Mouse (Mus musculus) embryonic facial prominence, embryonic 13.5 days (tissue): ENCODE measurements around the gene Ltbp4. TPM values are rescaled to one million over a fixed set of nuclear protein-coding genes. Genes with fewer than 3 reads are reported as not detected.

Experiments
- ATAC-seq: fragments of 200-750 bp; cut with Nextera tagmentation; 2 replicates; pipeline ENCODE4 v1.8.0; 2017; ENCODE audit warnings: low read depth; ENCODE audit not compliant: insufficient number of reproducible peaks, insufficient read depth, low FRiP score, low TSS enrichment
- H3K27ac ChIP-seq: fragments of 300-500 bp; sonication (generic); 2 replicates; pipeline ENCODE4 v1.5.1; 2015; ENCODE audit warnings: moderate library complexity, mild to moderate bottlenecking, inconsistent platforms
- H3K27me3 ChIP-seq: fragments of 300-500 bp; sonication (generic); 2 replicates; pipeline ENCODE4 v1.6.1; 2015; ENCODE audit warnings: mild to moderate bottlenecking, inconsistent platforms
- H3K36me3 ChIP-seq: fragments of 300-500 bp; sonication (generic); 2 replicates; pipeline ENCODE4 v1.6.1; 2015; ENCODE audit warnings: mild to moderate bottlenecking, inconsistent platforms
- H3K4me1 ChIP-seq: fragments of 300-500 bp; sonication (generic); 2 replicates; pipeline ENCODE4 v1.6.1; 2015; ENCODE audit warnings: inconsistent platforms
- H3K4me2 ChIP-seq: fragments of 300-500 bp; sonication (generic); 2 replicates; pipeline ENCODE4 v1.6.1; 2015; ENCODE audit warnings: moderate library complexity, mild to moderate bottlenecking, inconsistent platforms
- H3K4me3 ChIP-seq: fragments of 300-500 bp; sonication (generic); 2 replicates; pipeline ENCODE4 v1.5.1; 2015; ENCODE audit warnings: mild to moderate bottlenecking, inconsistent platforms
- H3K9ac ChIP-seq: fragments of 300-500 bp; sonication (generic); 2 replicates; pipeline ENCODE4 v1.6.1; 2015; ENCODE audit warnings: mild to moderate bottlenecking, inconsistent platforms
- H3K9me3 ChIP-seq: fragments of 300-500 bp; sonication (generic); 2 replicates; pipeline ENCODE4 v1.6.1; 2016; ENCODE audit warnings: inconsistent platforms
- WGBS: fragments of 180-500 bp; shearing (Covaris S2); methylation state at CpG from one replicate; pipeline ENCODE4 v1.1.7; 2015; ENCODE audit warnings: mixed read lengths; 5-methylcytosine and 5-hydroxymethylcytosine counted together
- polyA plus RNA-seq: library from polyadenylated mRNA; unstranded; fragments of >200 nt; fragmentation: Nextera tagmentation; extraction: Ambion mirVana; gene quantifications from 2 replicates; pipeline ENCODE4 v1.2.1, GENCODE M21; 2015

Ltbp4 gene
- polyA plus RNA-seq, 1 experiment from 2014 or later: 32.0 TPM

- H3K27ac ChIP-seq: no peak overlapping the region
- H3K4me2 ChIP-seq: no peak overlapping the region
- no peak for ATAC-seq
- no peak overlapping the region for H3K4me3 ChIP-seq
- H3K9ac ChIP-seq: no peak overlapping the region
- no peaks in the 10 kb centered on the region for H3K36me3 ChIP-seq
- H3K4me1 ChIP-seq: 0 out of 2 replicates have a peak, but pooled peaks cover 4% of the 10 kb centered on the region
- no peaks in the 10 kb centered on the region for H3K27me3 ChIP-seq
- WGBS: 79% methylated on average over 16 of the region's 16 CpGs
- no peaks in the 10 kb centered on the region for H3K9me3 ChIP-seq
These were observed 39.4 kb downstream of the Ltbp4 start for GRCm38 (mm10) chr7:27298033-27298610.

DNA sequence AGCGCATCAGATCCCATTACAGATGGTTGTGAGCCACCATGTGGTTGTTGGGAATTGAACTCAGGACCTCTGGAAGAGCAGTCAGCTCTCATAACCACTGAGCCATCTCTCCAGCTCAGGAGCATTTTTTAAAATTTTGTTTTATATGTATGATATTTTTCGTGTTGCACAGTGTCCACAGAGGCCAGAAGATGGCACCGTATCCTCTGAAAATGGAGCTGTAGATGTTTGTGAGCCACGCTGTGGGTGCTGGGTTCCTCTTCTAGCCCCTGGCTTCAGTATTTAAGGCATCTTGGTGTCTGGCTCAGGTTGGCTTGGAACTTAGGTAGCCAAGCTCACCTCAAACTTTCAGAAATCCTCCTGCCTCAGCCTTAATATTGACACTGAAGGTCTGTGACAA is 41.0 kb downstream of the Ltbp4 start:
- no peak overlapping the region for H3K27ac ChIP-seq
- H3K36me3 ChIP-seq: no peaks in the 10 kb centered on the region
- H3K9me3 ChIP-seq: no peaks in the 10 kb centered on the region
- no peak overlapping the region for H3K4me3 ChIP-seq
- no peak for ATAC-seq
- WGBS: 92% methylated on average over 4 of the region's 4 CpGs
- no peak overlapping the region for H3K4me2 ChIP-seq
- H3K9ac ChIP-seq: no peak overlapping the region
- H3K27me3 ChIP-seq: no peaks in the 10 kb centered on the region
- H3K4me1 ChIP-seq: peaks cover 8% of the 10 kb centered on the region; the same call in 1 of the 2 replicates

- H3K4me1 ChIP-seq: peaks cover 10% of the 10 kb centered on the region; the same call in 1 of the 2 replicates
- no peak overlapping the region for H3K4me3 ChIP-seq
- H3K27ac ChIP-seq: no peak overlapping the region
- H3K36me3 ChIP-seq: no peaks in the 10 kb centered on the region
- ATAC-seq: no peak
- H3K9me3 ChIP-seq: no peaks in the 10 kb centered on the region
- H3K9ac ChIP-seq: no peak overlapping the region
- WGBS: 84% methylated on average over 4 of the region's 4 CpGs
- no peak overlapping the region for H3K4me2 ChIP-seq
- no peaks in the 10 kb centered on the region for H3K27me3 ChIP-seq
These were observed 41.5 kb downstream of the Ltbp4 start for GRCm38 (mm10) chr7:27295956-27296355.

- H3K36me3 ChIP-seq: no peaks in the 10 kb centered on the region
- no peaks in the 10 kb centered on the region for H3K27me3 ChIP-seq
- ATAC-seq: no peak
- no peaks in the 10 kb centered on the region for H3K9me3 ChIP-seq
- H3K9ac ChIP-seq: no peak overlapping the region
- H3K4me2 ChIP-seq: no peak overlapping the region
- peaks cover 6% of the 10 kb centered on the region; the same call in 1 of the 2 replicates for H3K4me1 ChIP-seq
- no peak overlapping the region for H3K4me3 ChIP-seq
- peak overlapping the region; percentile 41; the same call in 1 of the 2 replicates for H3K27ac ChIP-seq
- WGBS: 52% methylated on average over 12 of the region's 12 CpGs
These were observed 45.6 kb downstream of the Ltbp4 start for GRCm38 (mm10) chr7:27291795-27292466.

DNA sequence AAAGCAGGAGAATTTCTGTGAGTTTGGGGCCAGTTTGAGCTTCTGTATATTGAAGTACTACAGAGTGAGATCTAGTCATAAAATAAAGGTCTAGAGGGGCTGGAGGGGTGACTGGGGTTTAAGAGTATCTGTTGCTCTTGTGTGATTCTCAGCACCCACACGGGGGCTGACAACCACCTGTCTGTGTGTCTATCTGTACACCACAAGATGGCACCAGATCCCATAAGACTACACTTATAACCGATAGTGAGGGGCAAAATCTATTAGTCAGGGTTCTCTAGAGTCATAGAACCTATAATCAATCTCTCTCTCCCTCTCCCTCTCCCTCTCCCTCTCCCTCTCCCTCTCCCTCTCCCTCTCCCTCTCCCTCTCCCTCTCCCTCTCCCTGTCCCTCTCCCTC is 46.9 kb downstream of the Ltbp4 start:
- no peak overlapping the region for H3K4me3 ChIP-seq
- 58% methylated on average over 2 of the region's 2 CpGs for WGBS
- no peak overlapping the region for H3K9ac ChIP-seq
- no peaks in the 10 kb centered on the region for H3K27me3 ChIP-seq
- no peaks in the 10 kb centered on the region for H3K9me3 ChIP-seq
- H3K4me2 ChIP-seq: no peak overlapping the region
- no peak overlapping the region for H3K27ac ChIP-seq
- H3K4me1 ChIP-seq: peaks cover 6% of the 10 kb centered on the region; the same call in 1 of the 2 replicates
- no peak for ATAC-seq
- H3K36me3 ChIP-seq: no peaks in the 10 kb centered on the region

GRCm38 (mm10) chr7:27288732-27289131 is 48.8 kb downstream of the Ltbp4 start:
- H3K27me3 ChIP-seq: peaks cover 9% of the 10 kb centered on the region
- no peak overlapping the region for H3K9ac ChIP-seq
- H3K4me1 ChIP-seq: peaks cover 12% of the 10 kb centered on the region; the same call in 1 of the 2 replicates
- no peak for ATAC-seq
- H3K4me3 ChIP-seq: no peak overlapping the region
- WGBS: 89% methylated on average over 7 of the region's 7 CpGs
- H3K27ac ChIP-seq: no peak overlapping the region
- H3K36me3 ChIP-seq: no peaks in the 10 kb centered on the region
- H3K9me3 ChIP-seq: no peaks in the 10 kb centered on the region
- H3K4me2 ChIP-seq: no peak overlapping the region

GRCm38 (mm10) chr7:27285698-27286066 is 51.8 kb downstream of the Ltbp4 start:
- 5% methylated on average over 8 of the region's 8 CpGs for WGBS
- ATAC-seq: peak; percentile 74
- Histone ChIP-seq H3K4me1 (0 out of 2 replicates have a peak, but pooled peaks cover 6% of the 10 kb centered on the region), H3K9me3 (no peaks in the 10 kb centered on the region), H3K27ac (no peak overlapping the region), H3K9ac (no peak overlapping the region), H3K4me2 (peak overlapping the region; percentile 47), H3K4me3 (no peak overlapping the region), H3K36me3 (peaks cover 21% of the 10 kb centered on the region), H3K27me3 (peaks cover 9% of the 10 kb centered on the region)

DNA sequence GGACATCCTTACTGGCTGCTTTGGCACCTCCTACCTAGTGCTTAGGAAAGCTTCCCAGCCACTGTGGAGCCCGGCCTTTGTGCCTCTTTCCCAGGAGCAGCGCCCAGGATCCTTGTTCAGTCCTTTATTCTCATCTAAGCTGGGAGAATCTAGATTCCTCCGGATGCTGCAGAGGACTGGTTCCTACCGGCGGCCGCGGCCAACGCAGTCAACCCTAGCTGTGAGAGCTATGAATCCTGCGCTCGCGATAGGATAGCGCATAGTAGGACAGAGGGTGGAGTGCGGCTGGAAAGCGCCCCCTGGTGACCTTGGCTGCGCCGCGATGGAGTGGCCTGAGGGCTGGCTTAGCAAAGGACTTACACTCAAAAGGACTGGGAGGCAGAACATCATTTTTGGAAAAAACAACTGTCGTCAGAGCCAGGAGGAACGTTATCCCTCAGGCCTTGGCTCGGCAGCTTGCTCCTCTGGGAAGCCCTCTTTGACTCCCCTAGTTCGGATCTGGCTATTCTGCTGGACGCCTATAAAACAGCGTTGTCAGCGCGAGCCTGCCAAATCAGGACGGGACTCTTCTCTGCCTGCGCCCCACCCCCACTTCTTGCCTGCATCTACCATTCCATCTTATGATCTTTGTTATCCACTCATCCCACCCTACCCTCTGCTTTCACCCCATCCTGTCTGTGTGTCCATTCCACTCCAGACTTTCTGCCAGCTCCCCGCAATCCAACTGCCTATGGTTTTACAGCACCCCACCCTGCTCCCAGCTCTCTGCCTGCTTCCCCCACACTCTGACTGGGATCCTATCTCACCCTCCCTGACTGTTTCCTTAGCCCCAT is 52.4 kb downstream of the Ltbp4 start:
- H3K27ac ChIP-seq: no peak overlapping the region
- under 1% methylated on average over 28 of the region's 28 CpGs for WGBS
- H3K27me3 ChIP-seq: peaks cover 9% of the 10 kb centered on the region
- ATAC-seq: peak; percentile 76
- H3K4me3 ChIP-seq: no peak overlapping the region; the same call in 1 of the 2 replicates
- no peak overlapping the region for H3K9ac ChIP-seq
- peaks cover 26% of the 10 kb centered on the region for H3K36me3 ChIP-seq
- H3K4me2 ChIP-seq: peak overlapping the region; percentile 47
- H3K9me3 ChIP-seq: no peaks in the 10 kb centered on the region
- H3K4me1 ChIP-seq: 0 out of 2 replicates have a peak, but pooled peaks cover 6% of the 10 kb centered on the region

GRCm38 (mm10) chr7:27282225-27282624 is 55.3 kb downstream of the Ltbp4 start:
- Histone ChIP-seq H3K36me3 (peaks cover 55% of the 10 kb centered on the region), H3K27ac (no peak overlapping the region), H3K4me1 (0 out of 2 replicates have a peak, but pooled peaks cover 6% of the 10 kb centered on the region), H3K9me3 (no peaks in the 10 kb centered on the region), H3K27me3 (peaks cover 9% of the 10 kb centered on the region), H3K4me3 (no peak overlapping the region), H3K4me2 (no peak overlapping the region), H3K9ac (no peak overlapping the region)
- WGBS: 54% methylated on average over 4 of the region's 4 CpGs
- ATAC-seq: no peak

GRCm38 (mm10) chr7:27281717-27282116 is 55.8 kb downstream of the Ltbp4 start:
- Histone ChIP-seq H3K4me1 (0 out of 2 replicates have a peak, but pooled peaks cover 6% of the 10 kb centered on the region), H3K27ac (no peak overlapping the region), H3K4me3 (no peak overlapping the region), H3K36me3 (peaks cover 60% of the 10 kb centered on the region), H3K4me2 (no peak overlapping the region), H3K27me3 (peaks cover 9% of the 10 kb centered on the region), H3K9ac (no peak overlapping the region), H3K9me3 (no peaks in the 10 kb centered on the region)
- ATAC-seq: no peak
- 66% methylated on average over 13 of the region's 13 CpGs for WGBS

DNA sequence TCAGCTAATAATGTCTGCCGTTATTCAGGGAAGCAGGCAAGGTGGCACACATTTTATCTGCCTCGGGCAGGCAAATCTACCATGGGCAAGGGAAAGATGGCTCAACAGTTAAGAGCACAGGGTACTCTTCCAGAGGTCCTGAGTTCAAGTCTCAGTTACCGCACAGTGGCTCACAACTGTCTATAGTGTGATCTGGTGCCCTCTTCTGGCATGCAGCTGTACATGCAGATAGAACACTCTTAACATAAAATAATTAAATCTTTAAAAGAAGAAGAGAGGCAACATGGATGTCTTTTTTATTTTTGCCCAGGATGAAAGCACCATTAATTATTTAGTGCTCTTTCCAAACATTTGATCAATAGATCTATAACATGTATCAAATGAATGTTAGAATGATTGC is 60.3 kb downstream of the Ltbp4 start:
- Histone ChIP-seq H3K9me3 (no peaks in the 10 kb centered on the region), H3K36me3 (peaks cover 92% of the 10 kb centered on the region), H3K4me1 (no peaks in the 10 kb centered on the region), H3K27ac (no peak overlapping the region), H3K4me2 (no peak overlapping the region), H3K4me3 (no peak overlapping the region), H3K27me3 (no peaks in the 10 kb centered on the region), H3K9ac (no peak overlapping the region)
- WGBS: 93% methylated on average over 3 of the region's 3 CpGs
- ATAC-seq: no peak
